Mouse (Mus musculus): ENCODE measurements around the gene Lrrc43. TPM values are rescaled to one million over a fixed set of nuclear protein-coding genes. Genes with fewer than 3 reads are reported as not detected.

The Lrrc43 gene
- polyA plus RNA-seq, 1 experiment, result 0.18 TPM

- H3K27me3 ChIP-seq (ENCODE audit: control insufficient read depth, insufficient read depth, low read length), result no peaks in the 10 kb centered on the region
- 95% methylated on average over 5 of the region's 5 CpGs for WGBS
- H3K36me3 ChIP-seq (ENCODE audit: control insufficient read depth, insufficient read depth, low read length), result peaks cover 48% of the 10 kb centered on the region
- TF ChIP-seq POLR2A (IDR thresholded peaks at IDR 0.05; ENCODE audit: control insufficient read depth, extremely low read depth, insufficient read depth, low read length, poor library complexity) (no peak), CTCF (IDR thresholded peaks at IDR 0.05; ENCODE audit: borderline replicate concordance, control insufficient read depth, extremely low read depth, insufficient read depth, low read length, poor library complexity) (no peak)
- no peaks in the 10 kb centered on the region for H3K4me1 ChIP-seq (replicated peaks; ENCODE audit: control insufficient read depth, insufficient read depth, low read length)
- H3K4me3 ChIP-seq (ENCODE audit: control insufficient read depth, insufficient read depth, low read length), result no peak overlapping the region
- no peak for DNase-seq
- no peak overlapping the region for H3K27ac ChIP-seq (ENCODE audit: control insufficient read depth, insufficient read depth, low read length)
Measured at GRCm38 (mm10) chr5:123444849-123445334, 44.2 kb upstream of the Lrrc43 start.

GRCm38 (mm10) chr5:123451886-123452285 lies 37.2 kb upstream of the Lrrc43 start:
- H3K27ac ChIP-seq (ENCODE audit: control insufficient read depth, insufficient read depth, low read length), result no peak overlapping the region
- TF ChIP-seq CTCF (IDR thresholded peaks at IDR 0.05; ENCODE audit: borderline replicate concordance, control insufficient read depth, extremely low read depth, insufficient read depth, low read length, poor library complexity) (no peak), POLR2A (IDR thresholded peaks at IDR 0.05; ENCODE audit: control insufficient read depth, extremely low read depth, insufficient read depth, low read length, poor library complexity) (no peak)
- H3K4me3 ChIP-seq (ENCODE audit: control insufficient read depth, insufficient read depth, low read length), result no peak overlapping the region
- H3K4me1 ChIP-seq (replicated peaks; ENCODE audit: control insufficient read depth, insufficient read depth, low read length), result peaks cover 8% of the 10 kb centered on the region
- DNase-seq, result no peak
- no peaks in the 10 kb centered on the region for H3K27me3 ChIP-seq (ENCODE audit: control insufficient read depth, insufficient read depth, low read length)
- peaks cover 49% of the 10 kb centered on the region for H3K36me3 ChIP-seq (ENCODE audit: control insufficient read depth, insufficient read depth, low read length)
- 88% methylated on average over 7 of the region's 7 CpGs for WGBS

GRCm38 (mm10) chr5:123461420-123461819 lies 27.7 kb upstream of the Lrrc43 start:
- no peaks in the 10 kb centered on the region for H3K4me1 ChIP-seq (replicated peaks; ENCODE audit: control insufficient read depth, insufficient read depth, low read length)
- no peak for TF ChIP-seq POLR2A (IDR thresholded peaks at IDR 0.05; ENCODE audit: control insufficient read depth, extremely low read depth, insufficient read depth, low read length, poor library complexity)
- no peak for TF ChIP-seq CTCF (IDR thresholded peaks at IDR 0.05; ENCODE audit: borderline replicate concordance, control insufficient read depth, extremely low read depth, insufficient read depth, low read length, poor library complexity)
- no peak overlapping the region for H3K4me3 ChIP-seq (ENCODE audit: control insufficient read depth, insufficient read depth, low read length)
- H3K36me3 ChIP-seq (ENCODE audit: control insufficient read depth, insufficient read depth, low read length), result no peaks in the 10 kb centered on the region
- no peak overlapping the region for H3K27ac ChIP-seq (ENCODE audit: control insufficient read depth, insufficient read depth, low read length)
- no peak for DNase-seq
- 86% methylated on average over 5 of the region's 5 CpGs for WGBS
- no peaks in the 10 kb centered on the region for H3K27me3 ChIP-seq (ENCODE audit: control insufficient read depth, insufficient read depth, low read length)

GRCm38 (mm10) chr5:123464638-123465037 lies 24.5 kb upstream of the Lrrc43 start:
- WGBS, result 91% methylated on average over 1 of the region's 1 CpGs
- no peak for DNase-seq
- Histone ChIP-seq H3K27me3 (ENCODE audit: control insufficient read depth, insufficient read depth, low read length) (no peaks in the 10 kb centered on the region), H3K4me1 (replicated peaks; ENCODE audit: control insufficient read depth, insufficient read depth, low read length) (no peaks in the 10 kb centered on the region), H3K36me3 (ENCODE audit: control insufficient read depth, insufficient read depth, low read length) (no peaks in the 10 kb centered on the region), H3K27ac (ENCODE audit: control insufficient read depth, insufficient read depth, low read length) (no peak overlapping the region), H3K4me3 (ENCODE audit: control insufficient read depth, insufficient read depth, low read length) (no peak overlapping the region)
- TF ChIP-seq CTCF (IDR thresholded peaks at IDR 0.05; ENCODE audit: borderline replicate concordance, control insufficient read depth, extremely low read depth, insufficient read depth, low read length, poor library complexity) (no peak), POLR2A (IDR thresholded peaks at IDR 0.05; ENCODE audit: control insufficient read depth, extremely low read depth, insufficient read depth, low read length, poor library complexity) (no peak)

- WGBS, result 3% methylated on average over 10 of the region's 10 CpGs
- Histone ChIP-seq H3K27ac (ENCODE audit: control insufficient read depth, insufficient read depth, low read length) (no peak overlapping the region), H3K36me3 (ENCODE audit: control insufficient read depth, insufficient read depth, low read length) (no peaks in the 10 kb centered on the region), H3K4me1 (replicated peaks; ENCODE audit: control insufficient read depth, insufficient read depth, low read length) (peaks cover 9% of the 10 kb centered on the region), H3K27me3 (ENCODE audit: control insufficient read depth, insufficient read depth, low read length) (no peaks in the 10 kb centered on the region), H3K4me3 (ENCODE audit: control insufficient read depth, insufficient read depth, low read length) (peak overlapping the region; percentile 20)
- no peak for DNase-seq
- TF ChIP-seq POLR2A (IDR thresholded peaks at IDR 0.05; ENCODE audit: control insufficient read depth, extremely low read depth, insufficient read depth, low read length, poor library complexity) (no peak), CTCF (IDR thresholded peaks at IDR 0.05; ENCODE audit: borderline replicate concordance, control insufficient read depth, extremely low read depth, insufficient read depth, low read length, poor library complexity) (no peak)
Measured at GRCm38 (mm10) chr5:123470784-123471400, 18.2 kb upstream of the Lrrc43 start.

GRCm38 (mm10) chr5:123473817-123474216 lies 15.3 kb upstream of the Lrrc43 start:
- TF ChIP-seq POLR2A (IDR thresholded peaks at IDR 0.05; ENCODE audit: control insufficient read depth, extremely low read depth, insufficient read depth, low read length, poor library complexity) (no peak), CTCF (IDR thresholded peaks at IDR 0.05; ENCODE audit: borderline replicate concordance, control insufficient read depth, extremely low read depth, insufficient read depth, low read length, poor library complexity) (no peak)
- no peak overlapping the region for H3K4me3 ChIP-seq (ENCODE audit: control insufficient read depth, insufficient read depth, low read length)
- DNase-seq, result no peak

More at GRCm38 (mm10) chr5:123473817-123474216, 15.3 kb upstream of the Lrrc43 start:
- Histone ChIP-seq H3K36me3 (ENCODE audit: control insufficient read depth, insufficient read depth, low read length) (no peaks in the 10 kb centered on the region), H3K27ac (ENCODE audit: control insufficient read depth, insufficient read depth, low read length) (no peak overlapping the region), H3K27me3 (ENCODE audit: control insufficient read depth, insufficient read depth, low read length) (no peaks in the 10 kb centered on the region), H3K4me1 (replicated peaks; ENCODE audit: control insufficient read depth, insufficient read depth, low read length) (peaks cover 9% of the 10 kb centered on the region)
- 90% methylated on average over 5 of the region's 5 CpGs for WGBS

Measured in thymus, adult 2 months (tissue).